Mouse (Mus musculus): ENCODE measurements around the gene Bco1.

Bco1 gene

DNA sequence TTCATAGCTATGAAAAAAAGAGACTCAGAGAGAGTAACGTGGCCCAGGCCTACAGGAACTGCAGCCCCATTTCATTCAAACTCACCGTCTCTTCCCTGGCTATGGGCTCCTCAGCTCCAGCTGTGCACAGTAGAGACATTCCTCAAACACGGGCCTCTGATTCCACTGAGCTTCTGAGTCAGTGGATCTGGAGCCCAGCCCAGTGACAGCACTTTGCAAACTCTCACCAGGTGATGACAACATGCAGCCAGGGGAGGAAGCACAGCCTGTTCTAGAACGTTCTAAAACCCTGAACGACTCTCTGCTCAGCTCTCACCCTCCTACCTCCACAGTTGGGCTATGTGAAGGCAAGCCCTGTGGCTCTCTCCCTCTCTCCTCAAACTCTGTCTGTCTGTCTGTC is 1.6 kb upstream of the Bco1 start:
- DNase-seq, result peak; percentile 59

DNA sequence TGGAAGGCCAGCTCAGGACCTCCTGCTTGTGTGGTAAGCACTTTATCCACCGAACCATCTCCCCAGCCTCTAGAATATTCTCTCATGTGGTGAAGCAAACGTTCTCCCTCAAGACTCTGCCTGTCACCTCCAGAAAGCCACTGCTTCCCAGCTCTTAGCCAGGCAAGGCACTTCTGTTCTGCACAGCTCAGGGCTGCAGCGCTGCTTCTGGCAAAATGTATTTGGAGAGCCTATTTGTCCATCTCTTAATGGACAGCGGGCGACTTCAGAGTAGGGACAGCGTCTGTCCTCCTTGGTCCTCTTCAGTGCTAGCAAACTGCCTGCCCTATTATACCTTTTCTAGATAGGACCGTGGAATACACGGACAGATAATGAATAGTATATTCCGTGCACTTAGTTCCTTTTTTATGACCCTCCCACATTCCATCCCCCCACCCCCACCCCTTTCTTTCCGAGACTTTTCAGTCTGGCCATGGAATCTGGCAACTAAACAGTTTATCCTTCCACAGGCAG is 1.5 kb downstream of the Bco1 start:
- DNase-seq, result no peak

DNA sequence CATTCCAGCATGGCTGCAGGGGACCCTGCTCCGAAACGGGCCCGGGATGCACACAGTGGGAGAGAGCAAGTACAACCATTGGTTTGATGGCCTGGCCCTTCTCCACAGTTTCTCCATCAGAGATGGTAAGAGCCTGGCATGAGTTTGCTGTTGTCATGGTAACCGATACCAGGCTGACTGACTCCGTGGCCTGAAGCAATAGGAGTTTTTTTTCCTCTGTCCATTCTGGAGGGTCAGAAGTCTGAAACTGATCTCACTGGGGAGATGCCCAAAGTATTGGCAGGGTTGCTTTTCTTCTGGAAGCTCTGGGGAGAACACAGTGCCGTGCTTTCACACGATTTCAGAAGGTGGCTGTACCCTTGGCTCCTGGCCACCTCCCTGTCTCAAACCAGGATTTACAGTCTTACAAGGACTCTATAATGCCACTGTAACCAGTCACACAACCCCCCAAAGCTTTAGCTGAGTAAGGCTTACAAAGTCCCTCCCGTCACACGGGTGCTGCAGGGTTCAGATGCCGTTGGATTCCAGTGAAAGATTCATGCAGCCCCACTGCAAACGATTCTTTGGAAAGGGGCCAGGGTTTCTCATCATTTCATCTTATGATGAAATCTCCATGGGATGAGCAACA is 2.0 kb downstream of the Bco1 start:
- peak; percentile 17 for DNase-seq

DNA sequence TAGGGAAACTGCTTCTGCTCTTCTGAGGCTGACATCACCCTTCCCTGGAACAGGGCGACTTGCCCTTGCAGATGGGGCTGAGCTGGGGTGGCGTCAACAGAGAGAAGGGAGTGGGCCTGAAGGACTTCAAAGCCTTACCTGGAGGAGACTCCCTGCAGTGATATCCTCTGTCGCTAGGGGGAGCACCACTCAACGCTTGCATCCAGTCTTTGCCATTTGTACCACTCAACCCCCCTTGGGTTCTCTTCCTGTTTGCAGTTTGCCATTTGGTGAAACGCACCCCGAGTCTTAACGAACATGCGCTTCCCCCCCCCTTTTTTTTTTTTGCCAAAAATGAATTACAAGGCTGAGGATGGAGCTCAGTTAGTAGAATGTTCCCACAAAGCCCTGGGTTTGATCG is 11.9 kb downstream of the Bco1 start:
- DNase-seq, result peak; percentile 66

DNA sequence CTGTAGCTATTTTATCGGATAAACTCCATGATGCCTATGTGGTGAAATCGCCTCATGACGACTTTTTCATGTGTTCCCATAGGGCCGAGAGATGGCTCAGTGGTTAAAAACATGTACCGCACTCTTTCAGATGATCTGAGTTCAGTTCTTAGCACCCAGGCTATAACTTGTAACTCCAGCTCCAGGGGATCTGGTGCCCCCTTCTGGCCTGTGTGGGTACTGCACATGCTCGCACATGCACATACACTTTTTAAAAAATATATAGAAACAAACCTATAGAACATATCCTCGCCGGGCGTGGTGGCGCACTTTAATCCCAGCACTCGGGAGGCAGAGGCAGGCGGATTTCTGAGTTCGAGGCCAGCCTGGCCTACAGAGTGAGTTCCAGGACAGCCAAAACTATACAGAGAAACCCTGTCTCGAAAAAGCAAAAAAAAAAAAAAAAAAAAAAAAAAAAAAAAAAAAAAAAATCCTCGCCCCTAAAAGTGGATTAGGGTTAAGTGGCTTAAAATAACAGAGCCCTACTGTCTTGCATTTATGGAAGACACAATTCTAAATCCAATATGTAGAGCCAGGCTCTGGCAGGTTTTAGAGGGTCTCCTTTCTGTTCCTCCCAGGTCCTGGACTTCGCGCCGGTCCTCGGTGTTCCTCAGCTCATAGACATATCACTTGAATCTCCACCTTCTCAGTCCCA is 13.5 kb downstream of the Bco1 start:
- no peak for DNase-seq

DNA sequence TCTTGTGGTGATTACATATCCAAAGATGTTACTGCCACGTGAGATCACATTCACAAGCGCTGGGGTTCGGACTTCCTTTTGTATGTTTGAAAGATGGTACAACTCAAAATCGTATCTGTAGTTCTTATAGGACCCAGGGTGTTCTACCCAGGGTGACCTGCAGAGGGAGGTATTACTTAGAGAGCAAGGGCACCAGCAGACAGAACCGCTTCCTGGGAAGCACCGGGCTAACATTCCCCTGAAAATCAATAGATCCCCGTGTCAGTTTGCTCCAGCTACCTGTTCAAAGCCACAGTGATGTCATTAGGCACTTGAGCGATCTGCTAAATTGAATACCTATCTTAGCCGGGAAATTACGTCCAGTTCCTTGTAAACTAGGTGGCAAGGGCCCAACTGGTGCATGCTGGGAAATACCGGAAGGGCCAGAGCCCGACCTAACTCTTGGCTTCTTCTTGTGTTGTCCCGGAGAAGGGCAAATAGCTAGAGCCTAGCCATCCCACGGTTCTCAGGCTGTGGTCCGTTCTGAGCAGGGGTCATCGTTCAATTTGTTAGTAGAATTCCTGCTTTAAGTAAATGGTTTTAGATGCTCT is 14.2 kb downstream of the Bco1 start:
- peak; percentile 28 for DNase-seq

DNA sequence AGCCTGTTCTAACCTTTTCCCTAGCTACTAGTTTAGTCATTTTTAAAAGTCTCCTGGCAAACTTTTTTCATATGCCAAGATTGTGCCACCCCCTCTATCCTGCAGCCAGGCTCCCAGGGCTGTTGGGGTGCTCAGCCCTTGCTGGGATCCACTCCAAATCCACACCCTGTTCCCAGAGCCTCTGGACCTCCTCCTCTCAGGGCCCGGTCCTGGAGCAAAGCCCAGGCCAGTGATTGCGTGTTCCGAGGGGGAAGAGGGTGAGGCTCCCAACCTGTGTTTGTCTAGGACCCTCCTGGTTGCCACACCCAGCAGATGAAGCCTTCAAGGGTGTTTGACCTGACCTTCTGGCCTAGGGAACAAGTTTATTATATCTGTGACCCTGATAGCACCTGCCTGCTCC is 16.0 kb downstream of the Bco1 start:
- DNase-seq, result no peak

DNA sequence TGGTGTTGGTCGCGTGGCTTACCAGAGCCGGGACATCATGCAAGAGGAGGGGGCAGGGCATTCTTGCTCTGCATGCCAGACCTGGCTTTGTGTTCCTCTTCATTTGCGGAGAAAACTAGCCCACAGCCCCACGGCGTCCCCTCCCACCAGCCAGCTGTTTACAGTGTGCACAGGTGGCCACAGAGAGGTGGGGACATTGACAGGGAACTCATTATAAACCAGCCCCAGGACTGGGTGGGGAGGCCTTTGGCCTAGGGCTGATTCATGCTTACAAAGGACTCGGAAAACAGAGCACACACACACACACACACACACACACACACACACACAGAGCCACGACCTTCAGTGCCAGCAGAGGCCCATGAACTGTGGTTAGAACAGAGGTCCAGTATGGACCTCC is 16.6 kb downstream of the Bco1 start:
- DNase-seq, result no peak

DNA sequence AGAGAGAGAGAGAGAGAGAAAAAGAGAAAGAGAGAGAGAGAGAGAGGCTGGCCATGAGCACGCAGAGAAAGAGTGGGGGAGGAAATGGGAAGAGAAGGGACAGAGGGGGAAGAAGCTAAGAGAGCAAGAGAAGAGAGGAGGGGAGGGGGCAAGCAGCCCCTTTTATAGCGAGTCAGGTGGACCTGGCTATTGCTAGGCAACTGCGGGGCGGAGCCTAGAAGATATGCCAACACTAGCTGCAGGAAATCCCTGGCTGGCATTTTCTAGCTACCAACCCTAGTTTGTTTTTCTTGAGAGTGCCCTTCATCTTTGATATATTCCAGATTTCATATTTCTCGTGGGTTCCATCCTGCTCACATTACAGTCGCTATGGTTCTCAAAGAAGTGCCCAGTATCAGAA is 19.4 kb downstream of the Bco1 start:
- DNase-seq, result no peak

DNA sequence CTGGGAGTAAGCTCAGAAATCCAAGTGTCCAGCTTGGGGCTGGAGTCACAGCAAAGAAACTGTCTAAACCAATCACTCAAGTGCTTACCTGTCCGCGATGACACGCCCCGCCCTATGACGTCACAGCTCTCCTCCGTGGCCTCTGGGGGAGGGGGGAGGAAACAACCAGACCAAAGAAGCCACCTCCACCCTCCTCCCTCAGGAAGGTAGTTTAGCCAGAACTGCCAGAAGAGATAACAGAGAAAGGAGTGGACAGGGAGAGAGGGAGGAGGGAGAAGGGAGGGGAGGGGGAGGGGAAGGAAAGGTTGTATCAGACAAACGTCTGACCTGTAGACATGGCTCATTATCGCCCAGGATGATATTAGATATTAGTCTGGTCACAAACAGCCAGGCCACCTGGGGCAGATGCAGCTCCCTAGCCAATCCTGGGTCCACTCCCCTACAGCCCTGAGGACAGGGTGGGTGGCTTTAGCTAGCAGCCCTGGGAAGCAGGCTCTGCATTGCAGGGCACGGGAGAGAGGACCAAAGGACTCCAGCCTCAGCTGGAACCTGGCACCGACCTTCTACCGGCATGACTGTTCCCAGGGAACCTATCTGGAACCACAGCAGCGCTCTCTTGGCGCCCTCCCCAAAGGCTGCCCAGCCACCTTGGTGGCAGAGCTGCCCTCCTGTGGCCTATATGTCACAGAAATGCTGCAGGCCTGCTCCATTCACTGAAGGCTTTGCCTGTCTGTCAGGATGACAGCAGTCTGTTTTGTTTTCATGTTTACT is 20.2 kb downstream of the Bco1 start:
- no peak for DNase-seq

DNA sequence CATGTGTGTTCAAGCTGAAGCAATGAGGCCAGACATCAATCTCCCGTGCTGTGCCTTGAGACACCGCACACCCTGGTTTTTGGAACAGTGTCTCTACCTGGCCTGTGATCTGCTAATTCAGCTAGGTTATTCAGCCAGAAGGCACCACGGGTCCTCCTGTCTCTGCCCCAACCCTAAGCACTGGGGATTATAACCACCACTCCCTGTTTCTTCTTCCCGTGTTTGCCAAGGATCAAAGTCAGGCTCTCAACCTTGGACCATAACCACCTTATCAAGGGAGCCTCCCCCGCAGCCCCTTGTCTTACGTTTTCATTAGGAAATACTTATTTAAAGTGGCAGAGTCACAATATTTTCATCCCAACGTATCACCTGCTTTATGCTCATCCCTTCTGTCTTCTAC is 20.9 kb downstream of the Bco1 start:
- no peak for DNase-seq

DNA sequence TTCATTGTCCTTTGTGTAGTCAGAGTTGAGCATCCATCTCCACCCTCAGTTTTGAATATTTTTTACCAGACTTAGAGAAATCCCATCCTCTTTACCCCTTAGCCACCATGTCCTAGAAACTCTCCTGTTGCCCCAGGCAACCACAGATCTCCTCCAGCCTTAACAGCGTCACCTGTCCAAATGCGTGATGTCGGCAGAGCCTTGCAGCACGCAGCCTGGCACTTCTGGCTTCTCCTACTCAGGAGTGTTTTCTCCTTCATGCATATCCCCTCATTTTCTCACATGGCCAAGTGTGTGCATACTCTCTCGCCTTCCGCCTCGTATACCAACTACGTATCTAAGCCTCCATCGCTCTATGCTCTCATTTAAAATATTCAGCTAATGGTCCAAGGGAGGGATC is 22.8 kb downstream of the Bco1 start:
- DNase-seq, result no peak

DNA sequence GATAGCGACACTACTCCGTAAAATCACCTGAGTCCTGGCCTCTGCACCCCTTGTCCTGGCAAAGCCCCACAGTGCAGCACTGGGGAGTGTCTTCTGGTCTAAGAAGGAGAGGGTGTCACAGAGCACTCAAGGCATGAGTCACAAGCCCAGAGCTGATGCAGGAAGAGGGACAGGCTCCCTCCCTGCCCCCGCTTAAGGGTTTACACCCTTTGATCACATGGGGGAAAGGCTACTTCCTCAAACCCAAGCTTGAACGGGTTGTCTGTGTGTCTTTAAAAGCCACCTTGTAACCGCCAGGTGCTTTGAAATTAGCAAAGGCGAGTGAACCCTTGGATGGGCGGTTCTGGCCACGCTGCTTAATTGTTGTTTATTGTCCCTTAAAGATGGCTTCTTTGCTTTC is 25.6 kb downstream of the Bco1 start:
- no peak for DNase-seq

DNA sequence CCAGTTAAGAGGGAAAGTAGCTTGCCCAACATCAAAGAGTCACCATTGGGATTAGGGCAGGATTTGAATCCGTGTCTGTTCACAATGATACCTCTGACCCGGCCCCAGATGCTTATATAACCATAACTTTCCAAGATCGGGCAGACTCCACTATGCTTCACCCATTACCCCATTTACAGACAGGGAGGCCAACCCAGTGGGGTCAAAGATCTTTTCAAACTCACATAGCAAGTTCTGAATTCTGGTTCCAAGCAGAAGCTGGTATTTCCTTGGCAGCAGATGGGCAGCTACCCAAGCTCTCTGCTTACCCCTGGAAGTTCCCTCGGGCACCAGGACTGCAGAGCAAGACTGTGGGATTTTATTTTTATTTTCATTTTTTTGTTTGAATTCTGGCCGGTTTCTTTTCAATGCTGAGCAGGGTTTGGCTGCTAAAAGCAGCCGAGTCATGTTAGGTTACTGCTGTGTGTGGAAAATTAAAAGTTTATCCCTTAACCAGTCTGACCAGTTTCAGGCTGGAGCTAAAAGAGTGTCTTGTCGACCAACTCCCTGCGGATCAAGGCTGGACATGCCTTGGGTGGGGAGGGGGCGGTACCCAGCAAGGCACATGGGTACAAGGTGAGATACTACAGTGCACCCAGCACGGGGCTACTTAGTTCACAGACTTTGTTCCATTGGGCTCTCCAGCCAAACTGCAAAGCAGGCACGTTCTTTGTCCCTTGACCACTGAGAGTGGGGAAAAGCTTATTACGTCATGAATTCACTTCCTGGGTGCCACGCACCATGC is 28.4 kb downstream of the Bco1 start:
- DNase-seq, result no peak

DNA sequence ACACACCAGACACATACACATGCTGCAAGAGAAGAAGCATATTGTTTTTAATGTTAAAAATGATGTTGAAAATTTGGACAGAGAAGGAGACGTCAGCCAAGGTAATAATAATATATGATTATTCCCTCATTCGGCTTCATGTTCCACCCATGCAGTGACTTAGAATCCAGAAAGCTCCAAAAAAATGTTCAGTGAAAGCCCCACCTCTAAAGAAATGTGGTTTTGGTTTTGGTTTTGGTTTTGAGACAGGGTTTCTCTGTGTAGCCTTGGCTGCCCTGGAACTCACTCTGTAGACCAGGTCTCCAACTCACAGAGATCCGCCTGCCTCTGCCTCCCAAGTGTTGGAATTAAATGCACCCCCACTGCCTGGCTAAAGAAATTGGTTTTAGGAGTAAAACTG is 30.2 kb downstream of the Bco1 start:
- no peak for DNase-seq

DNA sequence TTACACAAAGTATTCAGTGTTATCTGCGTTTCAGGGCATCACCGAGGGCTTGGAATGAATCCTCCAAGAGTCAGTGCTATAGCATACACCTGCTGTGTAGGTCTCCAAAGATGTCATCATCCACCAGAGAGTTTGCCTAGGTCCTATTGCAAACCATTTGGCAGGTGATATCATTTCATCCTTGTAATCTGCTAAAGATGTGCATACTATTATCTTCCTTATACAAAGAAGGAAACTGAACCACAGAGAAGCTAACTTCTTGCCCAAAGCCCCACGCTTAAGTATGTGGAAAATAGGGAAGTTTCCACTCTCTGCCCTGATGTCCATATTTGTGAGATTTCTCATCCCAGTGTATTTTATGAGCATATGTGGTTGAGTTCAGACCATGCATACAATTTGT is 30.8 kb downstream of the Bco1 start:
- DNase-seq, result no peak

DNA sequence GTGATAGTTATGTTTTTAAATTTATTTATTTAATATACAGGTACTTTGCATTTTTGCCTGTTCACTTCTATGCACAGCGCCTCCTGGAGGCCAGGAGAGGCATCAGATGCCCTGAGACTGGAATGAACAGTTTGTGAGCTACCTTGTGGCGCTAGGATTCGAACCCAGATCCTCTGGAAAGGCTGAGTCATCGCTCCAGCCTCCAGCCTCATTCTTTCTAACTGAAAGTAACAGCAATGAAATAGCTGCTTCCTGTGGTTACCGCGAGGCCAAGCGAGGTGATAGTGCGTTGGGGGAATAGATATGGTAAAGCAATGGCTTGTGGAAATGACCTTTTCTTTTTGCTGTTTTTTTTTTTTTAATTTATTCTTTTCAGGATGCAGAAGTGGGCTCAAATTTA is 31.4 kb downstream of the Bco1 start:
- no peak for DNase-seq

DNA sequence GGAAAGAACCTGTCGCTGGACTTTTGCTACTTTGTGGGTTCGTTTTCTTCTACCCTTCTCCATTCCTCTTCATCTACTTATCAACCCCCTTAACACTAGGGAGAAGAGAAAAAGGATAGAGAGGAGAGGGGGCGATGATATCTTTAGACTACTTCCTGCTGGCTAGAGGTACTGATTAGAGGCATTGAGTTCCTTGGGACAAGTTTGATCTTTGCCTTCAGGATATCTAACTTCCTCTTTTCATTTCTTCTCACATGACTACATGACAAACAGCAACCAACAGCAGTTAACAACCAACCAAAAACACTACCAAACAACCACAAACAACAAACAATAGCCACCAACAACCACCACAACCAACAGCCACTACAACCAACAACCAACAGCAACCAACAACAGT is 38.0 kb downstream of the Bco1 start:
- no peak for DNase-seq

DNA sequence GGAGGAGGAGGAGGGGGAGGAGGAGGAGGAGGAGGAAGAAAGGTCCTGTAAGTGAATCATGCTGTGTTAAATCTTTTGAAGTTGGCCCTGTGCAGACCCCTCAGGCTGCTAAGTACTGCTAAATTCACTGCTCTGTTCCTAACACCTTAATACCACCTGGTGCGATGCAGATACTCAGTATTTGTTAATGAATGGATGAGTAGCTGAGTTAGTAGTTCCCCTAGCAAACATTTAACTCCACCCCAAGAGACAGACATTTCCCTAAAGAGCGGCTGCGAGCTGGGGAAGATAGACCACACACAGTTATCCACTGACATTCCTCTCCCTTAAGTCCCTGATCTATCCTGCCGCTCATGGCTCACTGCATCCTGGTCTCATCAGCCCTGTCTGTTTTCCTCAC is 40.7 kb downstream of the Bco1 start:
- DNase-seq, result no peak

DNA sequence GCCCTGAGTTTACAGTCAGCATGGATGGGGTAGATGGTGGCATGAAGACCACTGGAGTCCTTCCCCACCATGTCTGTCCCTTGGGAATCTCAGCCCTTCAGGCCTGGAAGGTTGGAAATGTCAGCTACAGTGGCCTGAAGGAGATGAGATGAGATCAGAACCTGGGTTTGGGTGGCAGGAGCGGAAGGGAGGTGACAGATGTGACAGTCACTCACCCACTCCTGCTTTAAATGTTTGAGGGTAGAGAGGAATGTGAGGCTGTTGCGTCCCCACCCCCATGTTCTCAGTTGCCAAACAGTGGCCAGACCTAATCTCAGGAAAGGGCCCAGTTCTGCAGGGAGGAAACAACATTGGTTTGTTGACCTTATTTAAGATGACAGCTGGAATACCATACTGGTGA is 41.1 kb downstream of the Bco1 start:
- no peak for DNase-seq

DNA sequence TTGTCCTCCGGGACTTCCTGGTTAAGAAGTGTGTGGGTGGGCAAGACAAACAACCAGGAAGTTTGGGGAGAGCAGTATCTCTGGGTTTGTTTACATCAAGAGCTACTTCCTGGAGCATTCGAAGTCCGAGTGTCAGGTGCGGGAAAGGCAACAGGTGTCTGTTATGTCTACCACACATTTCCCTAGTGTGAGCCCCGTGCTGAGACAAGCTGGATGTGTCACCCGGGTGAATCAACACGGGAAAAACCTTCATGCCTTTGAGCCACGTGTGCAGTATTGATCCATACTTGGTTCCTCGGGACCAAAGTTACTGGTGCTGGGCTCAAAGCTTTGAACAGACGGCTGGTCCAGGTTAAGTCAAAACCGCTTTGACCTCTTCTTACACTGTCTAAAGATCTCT is 41.7 kb downstream of the Bco1 start:
- no peak for DNase-seq

DNA sequence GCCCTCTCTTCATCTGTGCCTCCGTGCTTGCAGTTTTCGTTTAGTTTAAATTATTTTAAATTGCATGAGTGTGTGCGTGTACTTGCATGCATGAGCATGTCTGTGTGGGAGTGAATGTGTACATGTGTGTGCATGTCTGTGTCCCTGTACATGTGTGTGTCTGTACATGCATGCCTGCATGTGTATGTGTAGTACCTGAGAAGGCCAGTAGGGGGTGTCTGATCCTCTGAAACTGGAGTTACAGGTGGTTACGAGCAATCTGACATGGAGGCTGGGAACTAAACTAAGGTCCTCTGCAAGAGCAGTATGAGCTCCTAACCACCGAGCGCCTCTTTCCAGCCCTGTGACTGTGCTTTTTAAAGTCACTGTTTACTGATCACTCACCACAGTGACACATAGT is 52.9 kb downstream of the Bco1 start:
- no peak for DNase-seq

DNA sequence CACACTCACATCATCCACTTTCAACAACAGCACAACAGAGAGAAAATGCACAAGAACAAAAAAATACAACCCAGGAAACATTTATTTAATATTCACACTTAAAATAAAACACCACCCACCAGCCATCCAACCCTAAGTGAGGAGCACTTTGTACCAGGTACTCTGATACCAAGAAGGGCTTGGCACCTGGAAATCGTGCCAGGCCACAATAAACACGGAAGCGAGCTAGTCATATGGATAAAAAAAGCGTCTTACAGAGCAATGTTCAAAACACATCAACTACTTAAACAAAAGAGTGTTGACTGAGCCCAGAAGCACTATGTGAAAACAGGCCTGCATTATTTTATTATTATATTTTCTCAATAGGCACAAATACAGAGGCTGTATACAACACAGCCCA is 60.5 kb downstream of the Bco1 start:
- DNase-seq, result no peak

Data from right cerebral cortex, adult 18-20 months (tissue).